Mouse (Mus musculus): ENCODE measurements at regions not wholly inside any gene's neighbourhood (a gene's known extent, or its start where the extent isn't known, plus 50 kb on each side); places are given as distances from the start of the nearest gene placed in this dataset.

- TF ChIP-seq CTCF (IDR thresholded peaks at IDR 0.05; ENCODE audit: low read depth, low read length) (no peak), POLR2A (IDR thresholded peaks at IDR 0.05; ENCODE audit: insufficient read depth, low read length) (no peak)
Measured at GRCm38 (mm10) chr1:77062468-77062867, 452.4 kb downstream of the Epha4 start.
